Mouse (Mus musculus): ENCODE results near the gene Gm10518. TPM values are rescaled to one million over a fixed set of nuclear protein-coding genes. Genes with fewer than 3 reads are reported as not detected.

Gm10518 gene
- 0.29 TPM in 1 of 2 replicates, not detected in the other for polyA plus RNA-seq (2015; fragmentation: Nextera tagmentation; extraction: Ambion mirVana)

- peak within 1 kb of the TSS; percentile 90 for H3K9ac ChIP-seq (replicated peaks)
- WGBS = under 1% methylated on average over 94 of the region's 94 CpGs
- no peak; the same call in 1 of the 2 replicates for ATAC-seq (replicated peaks)
Observed at GRCm38 (mm10) chr1:179802610-179803512, at the start of gene Gm10518. TSS of gene Gm10518 (plus strand) at chr1:179803376.

DNA sequence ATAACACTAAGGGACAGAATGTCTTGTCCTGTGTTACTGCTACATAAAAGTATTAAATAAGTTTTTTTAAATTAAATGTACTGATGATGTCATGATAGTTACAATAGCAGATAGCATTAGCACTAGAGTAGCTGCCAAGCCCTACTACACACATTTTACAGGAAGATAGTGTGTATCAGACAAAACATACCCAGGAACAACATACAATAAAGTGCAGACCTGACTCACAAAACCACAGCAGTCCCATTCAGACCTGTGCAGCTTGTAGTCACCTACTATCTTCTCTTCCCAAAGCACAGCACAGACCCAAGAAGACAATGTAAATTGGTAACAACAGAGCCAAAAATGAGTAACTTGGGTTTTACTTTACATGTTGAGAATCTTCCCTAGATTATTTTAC, 46.7 kb upstream of the Gm10518 start:
- Histone ChIP-seq H3K27ac (replicated peaks) (no peak overlapping the region), H3K4me1 (no peaks in the 10 kb centered on the region), H3K4me3 (no peak overlapping the region), H3K27me3 (no peaks in the 10 kb centered on the region), H3K4me2 (replicated peaks) (no peak overlapping the region), H3K9me3 (no peaks in the 10 kb centered on the region), H3K9ac (replicated peaks) (no peak overlapping the region), H3K36me3 (peaks cover 73% of the 10 kb centered on the region)
- ATAC-seq (replicated peaks) = no peak

More at GRCm38 (mm10) chr1:179802610-179803512, at the start of gene Gm10518:
- Histone ChIP-seq H3K4me3 (peak within 1 kb of the TSS; percentile 64), H3K4me2 (replicated peaks) (peak within 1 kb of the TSS; percentile 71), H3K27me3 (no peaks in the 10 kb centered on the region), H3K4me1 (peaks cover 24% of the 10 kb centered on the region), H3K9me3 (no peaks in the 10 kb centered on the region), H3K27ac (replicated peaks) (peak within 1 kb of the TSS; percentile 98), H3K36me3 (peaks cover 7% of the 10 kb centered on the region)

DNA sequence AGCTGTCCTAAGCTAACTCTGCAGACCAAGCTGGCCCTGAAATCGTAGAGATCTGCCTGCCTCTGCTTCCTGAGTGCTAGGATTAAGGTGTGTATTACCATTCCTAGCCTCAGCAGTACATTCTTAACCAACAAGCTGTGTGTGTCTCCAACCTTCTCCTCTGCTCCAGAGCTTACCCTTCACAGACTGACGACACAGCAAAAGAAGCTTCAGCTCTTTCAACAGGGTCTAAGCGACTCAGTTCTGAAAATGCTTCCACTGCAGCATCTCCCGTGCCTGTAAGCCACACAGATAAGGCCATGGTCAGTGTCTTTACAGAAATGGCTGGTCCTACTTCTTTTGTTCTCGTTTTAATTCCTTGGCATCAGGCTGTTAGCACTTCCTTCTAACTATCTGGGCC, 43.1 kb upstream of the Gm10518 start:
- Histone ChIP-seq H3K9me3 (no peaks in the 10 kb centered on the region), H3K4me2 (replicated peaks) (no peak overlapping the region), H3K27ac (replicated peaks) (no peak overlapping the region), H3K27me3 (no peaks in the 10 kb centered on the region), H3K4me1 (no peaks in the 10 kb centered on the region), H3K9ac (replicated peaks) (no peak overlapping the region), H3K36me3 (peaks cover 78% of the 10 kb centered on the region), H3K4me3 (no peak overlapping the region)
- no peak for ATAC-seq (replicated peaks)
- WGBS = 93% methylated on average over 5 of the region's 5 CpGs

GRCm38 (mm10) chr1:179760553-179760952, 42.6 kb upstream of the Gm10518 start:
- Histone ChIP-seq H3K9ac (replicated peaks) (no peak overlapping the region), H3K4me3 (no peak overlapping the region), H3K9me3 (no peaks in the 10 kb centered on the region), H3K4me1 (no peaks in the 10 kb centered on the region), H3K27me3 (no peaks in the 10 kb centered on the region), H3K36me3 (peaks cover 77% of the 10 kb centered on the region), H3K27ac (replicated peaks) (no peak overlapping the region), H3K4me2 (replicated peaks) (no peak overlapping the region)
- WGBS = 95% methylated on average over 4 of the region's 4 CpGs
- ATAC-seq (replicated peaks) = no peak

DNA sequence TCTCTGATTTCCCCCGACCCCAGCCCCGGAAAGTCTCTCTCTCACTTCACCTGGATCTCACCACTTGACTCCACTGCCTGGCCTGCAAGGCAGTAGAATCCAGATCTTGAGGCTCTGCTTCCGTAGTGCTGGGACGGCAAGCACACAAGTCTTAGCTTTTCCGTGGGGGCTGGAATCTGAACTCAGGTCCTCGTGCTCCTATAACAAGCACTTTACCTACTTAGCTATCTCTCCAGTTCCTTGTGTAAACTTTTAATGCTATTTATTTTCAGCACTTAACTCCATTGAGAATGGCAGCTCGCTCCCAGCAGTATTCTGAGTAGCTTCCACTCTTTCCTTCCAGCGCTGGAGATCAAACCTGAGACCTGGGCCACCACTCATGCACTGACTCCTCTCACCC, 26.3 kb upstream of the Gm10518 start:
- Histone ChIP-seq H3K9me3 (no peaks in the 10 kb centered on the region), H3K9ac (replicated peaks) (no peak overlapping the region), H3K4me2 (replicated peaks) (no peak overlapping the region), H3K27me3 (no peaks in the 10 kb centered on the region), H3K36me3 (peaks cover 83% of the 10 kb centered on the region), H3K4me3 (no peak overlapping the region), H3K4me1 (no peaks in the 10 kb centered on the region), H3K27ac (replicated peaks) (no peak overlapping the region)
- no peak for ATAC-seq (replicated peaks)
- 96% methylated on average over 8 of the region's 8 CpGs for WGBS

GRCm38 (mm10) chr1:179784098-179784497, 19.1 kb upstream of the Gm10518 start:
- H3K4me3 ChIP-seq = no peak overlapping the region
- H3K9me3 ChIP-seq = no peaks in the 10 kb centered on the region
- no peak overlapping the region for H3K9ac ChIP-seq (replicated peaks)
- H3K4me2 ChIP-seq (replicated peaks) = no peak overlapping the region
- H3K27me3 ChIP-seq = no peaks in the 10 kb centered on the region
- H3K36me3 ChIP-seq = peaks cover 82% of the 10 kb centered on the region
- ATAC-seq (replicated peaks) = no peak
- no peaks in the 10 kb centered on the region for H3K4me1 ChIP-seq
- H3K27ac ChIP-seq (replicated peaks) = no peak overlapping the region
- 88% methylated on average over 4 of the region's 4 CpGs for WGBS

DNA sequence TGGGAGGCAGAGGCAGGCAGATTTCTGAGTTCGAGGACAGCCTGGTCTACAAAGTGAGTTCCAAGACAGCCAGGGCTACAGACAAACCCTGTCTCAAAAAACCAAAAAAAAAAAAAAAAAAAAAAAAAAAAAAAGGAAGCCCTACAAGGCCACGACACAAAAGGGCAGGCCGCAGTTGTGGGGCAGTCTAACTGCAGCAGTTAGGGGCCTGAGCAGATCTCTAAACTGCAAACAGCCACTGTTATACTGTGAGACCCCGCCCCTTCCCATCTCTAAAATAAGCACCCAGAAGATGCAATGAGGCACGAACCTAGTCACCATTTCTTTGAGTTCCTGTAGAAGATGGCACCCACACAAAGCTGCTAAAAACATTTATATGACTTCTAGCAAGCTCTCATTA, 17.7 kb upstream of the Gm10518 start:
- Histone ChIP-seq H3K9ac (replicated peaks) (no peak overlapping the region), H3K9me3 (no peaks in the 10 kb centered on the region), H3K4me1 (no peaks in the 10 kb centered on the region), H3K36me3 (peaks cover 80% of the 10 kb centered on the region), H3K27ac (replicated peaks) (no peak overlapping the region), H3K4me3 (no peak overlapping the region), H3K4me2 (replicated peaks) (no peak overlapping the region), H3K27me3 (no peaks in the 10 kb centered on the region)
- no peak for ATAC-seq (replicated peaks)
- WGBS = 90% methylated on average over 5 of the region's 5 CpGs

DNA sequence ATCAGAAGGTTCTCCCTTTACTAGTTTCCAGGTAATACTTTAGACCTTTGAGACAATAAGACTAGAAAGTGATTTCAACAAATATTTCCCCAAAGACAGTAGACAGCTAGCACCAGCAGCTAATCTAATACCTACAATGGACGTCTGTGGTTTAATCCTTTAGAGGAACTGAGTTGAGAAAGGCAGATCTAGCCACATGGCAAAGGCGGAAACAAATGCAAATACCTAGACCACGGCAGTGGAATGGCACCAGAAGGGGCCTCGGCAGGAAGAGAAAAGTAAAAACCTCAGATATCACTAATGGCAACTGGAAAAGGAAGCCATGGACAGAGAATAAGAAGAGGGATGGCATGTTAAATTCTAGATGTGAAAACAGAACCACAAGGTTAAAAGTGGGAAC, 15.9 kb upstream of the Gm10518 start:
- no peak overlapping the region for H3K4me3 ChIP-seq
- no peak overlapping the region for H3K27ac ChIP-seq (replicated peaks)
- no peak for ATAC-seq (replicated peaks)
- no peaks in the 10 kb centered on the region for H3K9me3 ChIP-seq
- peaks cover 81% of the 10 kb centered on the region for H3K36me3 ChIP-seq
- H3K4me1 ChIP-seq = no peaks in the 10 kb centered on the region
- H3K4me2 ChIP-seq (replicated peaks) = no peak overlapping the region
- WGBS = 86% methylated on average over 4 of the region's 4 CpGs
- H3K9ac ChIP-seq (replicated peaks) = no peak overlapping the region
- H3K27me3 ChIP-seq = no peaks in the 10 kb centered on the region

DNA sequence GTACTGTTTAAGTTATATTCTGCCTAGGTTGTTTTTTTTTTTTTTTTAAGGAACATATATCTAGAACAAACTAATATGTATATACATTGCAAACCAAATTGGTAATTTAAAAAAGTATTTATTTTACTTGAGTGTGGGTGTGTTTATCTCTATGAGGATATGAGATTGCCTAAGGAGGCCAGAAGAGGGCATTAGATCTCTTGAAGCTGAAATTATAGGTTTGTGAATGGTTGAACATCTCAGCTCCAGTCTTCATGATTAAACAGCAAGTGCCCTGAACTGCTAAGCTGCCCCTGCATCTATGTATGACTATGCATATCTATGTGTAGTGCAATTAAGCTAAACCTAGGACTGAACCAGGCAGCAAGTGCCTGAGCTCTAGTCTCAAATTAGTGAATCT, 4.4 kb upstream of the Gm10518 start:
- Histone ChIP-seq H3K27ac (replicated peaks) (no peak overlapping the region), H3K4me2 (replicated peaks) (no peak overlapping the region), H3K27me3 (no peaks in the 10 kb centered on the region), H3K4me3 (no peak overlapping the region), H3K4me1 (peaks cover 18% of the 10 kb centered on the region), H3K9me3 (no peaks in the 10 kb centered on the region), H3K36me3 (peaks cover 38% of the 10 kb centered on the region), H3K9ac (replicated peaks) (no peak overlapping the region)
- ATAC-seq (replicated peaks) = no peak

DNA sequence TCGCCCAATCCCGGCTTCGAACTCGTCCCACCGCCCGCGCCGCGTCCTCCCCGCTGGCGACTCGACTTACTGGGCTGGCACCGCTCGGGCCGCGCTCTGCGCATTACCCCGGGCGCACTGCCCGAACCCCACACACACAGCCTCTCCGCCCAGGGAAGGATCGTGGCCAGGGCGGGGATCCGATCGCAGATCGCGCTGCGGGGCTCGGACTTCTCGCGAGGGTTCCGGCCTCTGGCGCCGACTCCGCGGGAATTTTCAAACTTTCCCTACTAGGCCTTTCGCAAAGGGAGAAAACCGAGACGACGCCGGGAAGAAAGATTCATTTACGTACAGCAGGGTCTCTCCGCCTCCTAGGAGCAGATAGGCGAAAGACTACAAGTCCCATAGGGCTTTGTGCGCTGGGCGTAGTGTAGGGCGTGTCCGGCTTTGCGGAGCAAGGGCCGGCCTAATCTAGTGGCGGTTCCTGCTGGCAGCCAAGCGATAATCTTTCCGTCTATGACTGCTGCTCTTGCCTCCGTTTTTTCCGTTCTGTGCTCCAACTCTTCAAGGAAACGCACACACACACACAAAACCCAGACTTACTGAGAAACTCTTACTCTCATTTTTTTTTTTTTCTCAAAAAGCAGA, 450 bp downstream of the Gm10518 start, which contains the start of gene Ahctf1:
Gene Ahctf1 (minus strand): TSS at position 168 of the 627 bp plus-strand sequence.
- no peaks in the 10 kb centered on the region for H3K36me3 ChIP-seq
- peaks cover 24% of the 10 kb centered on the region for H3K4me1 ChIP-seq
- peak within 1 kb of the TSS; percentile 64 for H3K4me3 ChIP-seq
- WGBS = under 1% methylated on average over 56 of the region's 56 CpGs
- H3K27me3 ChIP-seq = no peaks in the 10 kb centered on the region
- H3K9me3 ChIP-seq = no peaks in the 10 kb centered on the region
- H3K4me2 ChIP-seq (replicated peaks) = peak within 1 kb of the TSS; percentile 71
- H3K27ac ChIP-seq (replicated peaks) = peak within 1 kb of the TSS; percentile 98
- peak within 1 kb of the TSS; percentile 90 for H3K9ac ChIP-seq (replicated peaks)
- ATAC-seq (replicated peaks) = peak; percentile 99

DNA sequence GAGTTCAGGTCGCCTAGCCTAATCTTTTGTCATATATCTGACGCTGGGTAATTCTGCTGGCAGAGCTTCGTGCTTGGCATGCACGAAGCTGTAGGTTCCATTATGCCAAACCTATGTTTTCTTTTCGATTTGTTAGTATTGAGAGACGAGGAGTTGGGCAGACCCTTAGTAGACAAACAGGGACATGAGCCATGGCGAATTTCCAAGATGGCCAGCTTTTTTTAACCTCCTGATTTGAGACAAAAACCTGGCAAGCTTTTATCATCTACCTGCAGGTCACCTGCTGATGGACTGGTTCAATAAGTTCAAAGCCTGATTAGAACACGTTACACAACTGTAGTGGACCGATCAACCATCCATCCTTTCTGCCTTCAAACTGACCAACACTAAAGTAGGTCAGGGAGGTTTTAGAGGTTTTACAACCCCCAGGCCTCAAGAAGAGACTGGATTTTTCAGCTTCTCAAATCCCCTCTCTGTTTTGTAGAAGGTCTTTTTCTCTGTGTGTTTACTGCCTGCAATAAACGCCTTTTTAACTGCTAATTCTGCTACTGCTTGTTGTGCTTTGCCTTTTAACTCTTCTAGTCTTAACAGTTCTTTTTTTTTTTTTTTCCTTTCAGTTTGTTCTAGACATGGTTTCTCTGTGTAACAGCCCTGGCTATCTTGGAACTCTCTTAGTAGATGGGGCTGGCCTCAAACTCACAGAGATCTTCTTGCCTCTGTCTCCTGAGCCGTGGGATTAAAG, 1.1 kb downstream of the Gm10518 start:
- Histone ChIP-seq H3K27me3 (no peaks in the 10 kb centered on the region), H3K27ac (replicated peaks) (peak overlapping the region; percentile 98), H3K4me1 (peaks cover 24% of the 10 kb centered on the region), H3K4me2 (replicated peaks) (peak overlapping the region; percentile 71), H3K9me3 (no peaks in the 10 kb centered on the region), H3K36me3 (no peaks in the 10 kb centered on the region), H3K9ac (replicated peaks) (peak overlapping the region; percentile 90), H3K4me3 (peak overlapping the region; percentile 64)
- 33% methylated on average over 11 of the region's 11 CpGs for WGBS
- ATAC-seq (replicated peaks) = no peak

DNA sequence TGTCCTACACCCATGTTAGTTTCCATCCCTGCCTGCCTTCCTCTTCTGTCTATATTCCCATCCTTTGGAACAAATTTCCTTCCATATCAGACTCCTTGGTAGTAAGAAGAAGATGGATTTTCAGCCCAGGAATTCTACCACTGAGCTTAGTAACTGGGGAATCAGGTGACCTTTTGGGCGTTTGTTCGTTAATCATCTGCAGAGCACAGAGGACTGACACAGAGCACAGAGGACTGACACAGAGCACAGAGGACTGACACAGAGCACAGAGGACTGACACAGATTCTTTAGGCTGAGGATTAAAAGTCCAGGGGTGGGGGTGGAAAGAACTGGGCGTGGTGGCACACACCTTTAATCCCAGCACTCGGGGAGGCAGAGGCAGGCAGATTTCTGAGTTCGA, 2.6 kb downstream of the Gm10518 start:
- no peaks in the 10 kb centered on the region for H3K36me3 ChIP-seq
- no peak overlapping the region for H3K4me2 ChIP-seq (replicated peaks)
- no peak overlapping the region for H3K9ac ChIP-seq (replicated peaks)
- no peaks in the 10 kb centered on the region for H3K9me3 ChIP-seq
- no peak overlapping the region for H3K27ac ChIP-seq (replicated peaks)
- no peaks in the 10 kb centered on the region for H3K27me3 ChIP-seq
- no peak overlapping the region for H3K4me3 ChIP-seq
- whole genome bisulfite sequencing = 79% methylated on average over 5 of the region's 5 CpGs
- no peak for ATAC-seq (replicated peaks)
- peaks cover 24% of the 10 kb centered on the region for H3K4me1 ChIP-seq

Measured in forebrain, embryonic 15.5 days (tissue).